Mouse (Mus musculus): ENCODE measurements around the gene Spata5. TPM values are rescaled to one million over a fixed set of nuclear protein-coding genes. Genes with fewer than 3 reads are reported as not detected.

Gene Spata5
- polyA plus RNA-seq, 1 experiment from 2014 or later, result 36.1 TPM

DNA sequence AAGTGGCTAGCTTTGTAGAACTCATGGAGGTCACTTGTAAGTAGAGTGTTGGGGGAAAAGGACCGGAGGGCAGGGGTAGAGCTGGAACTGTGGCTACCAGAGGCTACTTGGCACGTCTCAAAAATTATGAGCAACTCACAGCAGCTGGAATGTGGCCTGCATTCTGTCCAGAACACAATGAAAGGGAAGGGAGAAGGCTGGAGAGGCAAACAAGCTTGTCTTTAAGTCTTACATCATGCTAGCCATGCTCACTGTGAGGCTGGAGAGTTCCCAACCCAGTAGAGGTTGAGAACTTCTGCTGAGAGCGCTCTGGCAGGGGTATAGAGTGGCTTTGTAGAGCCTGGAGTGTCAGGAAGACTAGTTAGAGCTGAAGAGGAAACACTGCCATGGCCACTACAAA, 22.1 kb upstream of the Spata5 start:
- Histone ChIP-seq H3K4me2 (no peak overlapping the region), H3K27me3 (no peaks in the 10 kb centered on the region), H3K36me3 (no peaks in the 10 kb centered on the region), H3K4me3 (no peak overlapping the region), H3K27ac (no peak overlapping the region), H3K9ac (no peak overlapping the region), H3K9me3 (no peaks in the 10 kb centered on the region), H3K4me1 (peaks cover 27% of the 10 kb centered on the region)
- ATAC-seq (ENCODE audit: insufficient number of reproducible peaks, low FRiP score, low TSS enrichment, low read depth), result no peak
- 82% methylated on average over 3 of the region's 3 CpGs for WGBS

DNA sequence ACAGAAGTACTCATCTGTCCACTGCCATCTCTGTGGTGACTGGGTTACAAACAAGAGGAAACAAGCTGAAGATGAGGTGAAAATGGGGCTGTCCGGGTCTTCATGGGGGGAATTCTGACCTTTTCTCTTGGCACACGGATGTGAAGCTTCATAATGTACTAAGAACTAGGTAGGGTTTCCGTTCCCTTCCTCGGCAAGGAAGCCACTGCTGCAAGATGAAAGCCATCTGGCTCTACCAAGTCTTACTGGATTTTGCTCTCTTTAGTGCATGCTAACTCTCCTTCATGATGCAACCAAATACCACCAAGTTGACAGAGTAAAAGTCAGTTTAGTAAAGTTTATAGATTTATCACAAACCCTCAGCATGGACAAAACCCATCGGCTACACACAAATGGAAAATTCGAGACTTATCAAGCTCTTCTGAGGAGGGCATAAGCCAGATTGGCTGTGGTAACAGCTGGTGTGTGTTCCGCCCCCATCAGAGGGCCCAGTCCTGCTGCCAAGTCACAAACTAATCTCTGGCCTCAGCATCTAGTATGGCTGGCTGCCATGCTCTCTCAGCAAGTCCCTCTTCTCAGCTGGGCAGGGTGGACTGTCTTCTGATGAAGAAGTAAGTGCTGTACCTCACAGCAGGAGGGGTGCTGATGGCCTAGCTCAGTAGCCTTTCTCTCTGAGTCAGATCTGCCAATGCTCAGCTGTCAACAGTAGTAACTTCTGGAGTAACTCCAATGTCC, 20.9 kb upstream of the Spata5 start:
- no peak overlapping the region for H3K4me2 ChIP-seq
- no peaks in the 10 kb centered on the region for H3K9me3 ChIP-seq
- H3K27me3 ChIP-seq, result no peaks in the 10 kb centered on the region
- H3K9ac ChIP-seq, result no peak overlapping the region
- H3K4me1 ChIP-seq, result peaks cover 27% of the 10 kb centered on the region
- 63% methylated on average over 7 of the region's 7 CpGs for WGBS
- no peak overlapping the region for H3K4me3 ChIP-seq
- ATAC-seq (ENCODE audit: insufficient number of reproducible peaks, low FRiP score, low TSS enrichment, low read depth), result no peak
- H3K27ac ChIP-seq, result 0 out of 2 replicates have a peak overlapping the region, but pooled peaks have one; percentile 30
- no peaks in the 10 kb centered on the region for H3K36me3 ChIP-seq

DNA sequence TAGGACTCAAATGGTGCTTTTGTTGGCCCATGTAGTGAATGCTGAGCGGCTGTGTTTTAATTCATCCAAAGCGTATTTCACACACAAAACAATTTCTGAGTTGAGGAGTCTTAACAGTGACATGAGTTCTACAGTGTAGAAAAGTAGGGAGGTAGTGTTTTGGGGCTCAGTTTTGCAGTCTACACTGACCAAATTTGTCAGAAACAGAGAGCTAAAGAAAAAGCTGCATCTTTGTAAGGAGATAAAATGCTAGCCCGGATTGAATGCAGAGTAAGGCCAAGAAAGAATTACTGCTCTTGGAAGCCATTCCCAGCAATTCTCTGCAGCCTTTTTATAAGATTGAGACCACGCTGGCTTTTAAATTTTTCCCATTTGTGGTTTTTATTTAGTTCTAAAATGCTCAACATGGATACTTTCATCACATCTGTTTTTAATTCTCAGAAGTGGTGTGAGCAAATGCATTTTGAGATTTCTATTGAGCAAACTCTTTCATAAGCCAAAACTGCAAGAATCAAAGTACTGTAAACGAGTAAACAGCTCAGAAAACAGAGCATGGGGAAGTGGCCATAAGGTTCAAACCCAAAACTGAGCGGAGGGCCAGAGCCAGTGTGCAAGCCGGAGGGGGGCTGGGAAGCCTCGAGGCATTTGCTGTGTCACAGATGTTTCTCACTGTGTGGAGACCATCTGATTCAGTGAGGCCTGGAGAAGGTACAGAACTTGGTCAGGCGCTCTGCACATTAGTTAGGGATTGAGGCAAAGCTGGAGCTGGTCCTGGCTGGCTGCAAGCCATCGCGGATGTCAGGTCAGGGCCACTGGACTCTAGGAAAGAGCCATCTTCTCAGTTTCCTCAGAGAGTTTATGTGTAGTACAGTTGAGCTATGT, 17.7 kb upstream of the Spata5 start:
- Histone ChIP-seq H3K27ac (peak overlapping the region; percentile 83), H3K27me3 (no peaks in the 10 kb centered on the region), H3K9me3 (no peaks in the 10 kb centered on the region), H3K36me3 (0 out of 2 replicates have a peak, but pooled peaks cover 4% of the 10 kb centered on the region), H3K4me1 (peaks cover 27% of the 10 kb centered on the region), H3K4me2 (no peak overlapping the region), H3K4me3 (no peak overlapping the region), H3K9ac (no peak overlapping the region)
- 34% methylated on average over 11 of the region's 11 CpGs for WGBS
- peak; percentile 74 for ATAC-seq (ENCODE audit: insufficient number of reproducible peaks, low FRiP score, low TSS enrichment, low read depth)

GRCm38 (mm10) chr3:37407598-37407997, 12.1 kb upstream of the Spata5 start:
- H3K27me3 ChIP-seq, result no peaks in the 10 kb centered on the region
- no peak overlapping the region for H3K9ac ChIP-seq
- no peak for ATAC-seq (ENCODE audit: insufficient number of reproducible peaks, low FRiP score, low TSS enrichment, low read depth)
- H3K9me3 ChIP-seq, result no peaks in the 10 kb centered on the region
- no peak overlapping the region for H3K4me2 ChIP-seq
- H3K36me3 ChIP-seq, result 0 out of 2 replicates have a peak, but pooled peaks cover 9% of the 10 kb centered on the region
- H3K27ac ChIP-seq, result no peak overlapping the region
- no peak overlapping the region for H3K4me3 ChIP-seq
- H3K4me1 ChIP-seq, result no peaks in the 10 kb centered on the region; the same call in 1 of the 2 replicates

DNA sequence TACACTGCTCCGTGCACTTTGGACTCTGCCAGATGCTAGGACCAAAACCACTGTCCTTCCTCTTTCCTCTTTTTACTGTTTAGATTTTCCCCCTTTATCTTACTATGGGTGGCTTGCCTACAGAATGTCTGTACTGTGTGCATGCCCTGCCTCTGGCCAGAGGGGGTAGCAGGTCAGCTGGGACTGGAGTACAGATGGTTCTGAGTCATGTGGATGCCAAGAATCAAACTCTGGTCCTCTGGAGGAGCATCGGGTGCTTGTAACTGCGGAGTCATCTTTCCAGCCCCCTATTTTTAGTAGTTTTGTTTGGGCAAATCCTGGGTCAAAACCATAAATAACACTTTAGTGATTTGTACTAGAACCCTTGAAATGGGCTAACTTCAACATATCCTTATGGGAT, 6.2 kb upstream of the Spata5 start:
- H3K4me3 ChIP-seq, result no peak overlapping the region
- no peaks in the 10 kb centered on the region for H3K27me3 ChIP-seq
- no peak overlapping the region for H3K27ac ChIP-seq
- no peak overlapping the region for H3K4me2 ChIP-seq
- H3K9me3 ChIP-seq, result no peaks in the 10 kb centered on the region
- H3K9ac ChIP-seq, result no peak overlapping the region
- 0 out of 2 replicates have a peak, but pooled peaks cover 5% of the 10 kb centered on the region for H3K36me3 ChIP-seq
- peaks cover 6% of the 10 kb centered on the region; the same call in 1 of the 2 replicates for H3K4me1 ChIP-seq
- no peak for ATAC-seq (ENCODE audit: insufficient number of reproducible peaks, low FRiP score, low TSS enrichment, low read depth)
- 88% methylated on average over 3 of the region's 3 CpGs for WGBS

DNA sequence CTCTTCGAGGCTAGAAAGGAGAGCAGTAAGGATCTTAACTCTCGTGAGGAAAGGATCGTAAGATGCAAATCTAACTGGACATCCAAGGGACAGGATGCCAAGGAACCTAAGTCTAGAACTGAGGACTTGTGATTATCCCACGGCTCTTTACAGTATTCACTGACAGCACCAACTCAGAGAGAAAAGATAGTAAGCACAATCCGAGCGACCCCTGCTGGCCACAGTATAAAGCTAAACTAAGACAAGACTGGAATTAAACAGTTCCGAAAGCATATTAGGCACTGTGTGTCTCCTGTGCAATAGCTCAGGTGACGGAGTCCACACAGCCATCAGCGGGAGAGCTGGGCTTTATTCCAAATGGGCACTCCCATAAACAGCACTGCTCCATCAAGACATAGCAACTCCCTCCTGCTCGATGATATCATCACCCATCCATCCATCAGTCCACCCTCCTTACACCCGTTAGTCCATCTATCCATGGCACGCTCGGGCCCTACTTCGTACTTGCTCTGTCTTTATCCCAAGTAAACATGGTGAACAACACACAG, 5.2 kb upstream of the Spata5 start:
- H3K27ac ChIP-seq, result no peak overlapping the region
- 48% methylated on average over 14 of the region's 14 CpGs for WGBS
- no peaks in the 10 kb centered on the region for H3K27me3 ChIP-seq
- H3K9me3 ChIP-seq, result no peaks in the 10 kb centered on the region
- H3K4me2 ChIP-seq, result no peak overlapping the region
- no peak overlapping the region for H3K9ac ChIP-seq
- ATAC-seq (ENCODE audit: insufficient number of reproducible peaks, low FRiP score, low TSS enrichment, low read depth), result no peak
- H3K36me3 ChIP-seq, result 0 out of 2 replicates have a peak, but pooled peaks cover 5% of the 10 kb centered on the region
- H3K4me1 ChIP-seq, result peaks cover 11% of the 10 kb centered on the region; the same call in 1 of the 2 replicates
- no peak overlapping the region for H3K4me3 ChIP-seq

- peak overlapping the region; percentile 83 for H3K4me3 ChIP-seq
- peaks cover 17% of the 10 kb centered on the region for H3K4me1 ChIP-seq
- H3K27ac ChIP-seq, result peak overlapping the region; percentile 95; the same call in 1 of the 2 replicates
- no peak overlapping the region for H3K9ac ChIP-seq
- WGBS, result 76% methylated on average over 5 of the region's 5 CpGs
- ATAC-seq (ENCODE audit: insufficient number of reproducible peaks, low FRiP score, low TSS enrichment, low read depth), result no peak
- no peaks in the 10 kb centered on the region for H3K36me3 ChIP-seq
- peak overlapping the region; percentile 56 for H3K4me2 ChIP-seq
- no peaks in the 10 kb centered on the region for H3K27me3 ChIP-seq
- no peaks in the 10 kb centered on the region for H3K9me3 ChIP-seq
Measured at GRCm38 (mm10) chr3:37418341-37418740, 1.4 kb upstream of the Spata5 start.

DNA sequence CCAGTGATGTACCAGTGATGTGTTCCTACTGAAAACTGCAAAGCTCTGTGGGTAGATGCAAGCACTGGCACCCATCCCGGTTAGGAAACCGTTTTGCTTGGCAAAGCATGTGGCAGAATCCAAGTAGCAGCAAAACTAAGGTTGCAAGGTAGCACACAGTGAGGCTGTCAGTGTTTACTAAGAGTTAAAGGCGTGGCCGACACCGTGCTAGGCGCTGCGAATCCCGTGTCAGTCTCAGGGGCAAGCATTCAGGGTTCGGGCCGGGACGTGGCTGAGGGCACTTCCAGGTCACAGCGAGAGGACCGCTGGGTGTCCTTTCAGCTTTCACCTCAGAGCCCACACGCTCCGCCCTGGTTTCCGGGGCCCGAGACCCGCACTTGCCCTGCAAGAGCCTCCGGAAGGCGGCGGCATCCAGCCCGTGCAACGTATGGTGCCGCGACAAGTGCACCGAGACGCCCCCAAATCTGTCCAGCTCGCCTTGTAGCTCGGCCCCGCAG, 687 bp upstream of the Spata5 start:
- Histone ChIP-seq H3K27ac (peak overlapping the region; percentile 95), H3K9me3 (no peaks in the 10 kb centered on the region), H3K9ac (peak overlapping the region; percentile 76), H3K4me1 (peaks cover 17% of the 10 kb centered on the region), H3K27me3 (no peaks in the 10 kb centered on the region), H3K36me3 (no peaks in the 10 kb centered on the region; the same call in 1 of the 2 replicates), H3K4me3 (peak overlapping the region; percentile 83), H3K4me2 (peak overlapping the region; percentile 56)
- ATAC-seq (ENCODE audit: insufficient number of reproducible peaks, low FRiP score, low TSS enrichment, low read depth), result no peak; the same call in 1 of the 2 replicates
- WGBS, result under 1% methylated on average over 30 of the region's 30 CpGs

DNA sequence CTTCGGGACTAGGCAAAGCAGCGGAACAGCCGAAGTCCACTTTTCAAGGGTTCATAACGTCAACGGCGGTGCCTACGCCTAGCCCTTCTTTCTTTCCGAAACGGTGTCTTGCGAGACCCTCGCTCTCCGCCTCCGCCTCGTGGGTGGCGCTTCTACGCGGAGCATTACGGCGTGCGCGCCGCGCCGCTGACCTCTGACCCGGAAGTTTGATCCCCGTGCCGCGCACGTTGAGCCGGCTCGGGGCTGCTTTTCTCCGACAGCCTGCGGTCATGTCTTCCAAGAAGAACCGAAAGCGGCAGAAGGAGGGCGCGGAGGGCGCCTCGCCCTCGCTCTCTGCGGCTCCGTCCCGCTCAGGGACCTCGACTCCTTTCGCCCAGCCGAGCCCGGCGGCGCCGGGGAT, 376 bp downstream of the Spata5 start, which contains the start of gene Nudt6:
Nudt6 (minus strand) TSS at position 140 of the 400 bp plus-strand sequence.
- peaks cover 12% of the 10 kb centered on the region for H3K4me1 ChIP-seq
- WGBS, result under 1% methylated on average over 49 of the region's 50 CpGs
- peak; percentile 83 for ATAC-seq (ENCODE audit: insufficient number of reproducible peaks, low FRiP score, low TSS enrichment, low read depth)

GRCm38 (mm10) chr3:37420641-37421040, 945 bp downstream of the Spata5 start:
- Histone ChIP-seq H3K4me2 (peak overlapping the region; percentile 82), H3K36me3 (peaks cover 5% of the 10 kb centered on the region; the same call in 1 of the 2 replicates), H3K27ac (peak overlapping the region; percentile 94), H3K4me3 (peak overlapping the region; percentile 96), H3K27me3 (no peaks in the 10 kb centered on the region), H3K9ac (peak overlapping the region; percentile 63), H3K9me3 (no peaks in the 10 kb centered on the region), H3K4me1 (peaks cover 12% of the 10 kb centered on the region)
- WGBS, result under 1% methylated on average over 24 of the region's 24 CpGs
- ATAC-seq (ENCODE audit: insufficient number of reproducible peaks, low FRiP score, low TSS enrichment, low read depth), result no peak

More for the DNA sequence above, 376 bp downstream of the Spata5 start, which contains the start of gene Nudt6:
- no peaks in the 10 kb centered on the region for H3K27me3 ChIP-seq
- H3K4me3 ChIP-seq, result peak within 1 kb of the TSS; percentile 96
- no peaks in the 10 kb centered on the region for H3K9me3 ChIP-seq
- peak within 1 kb of the TSS; percentile 95 for H3K27ac ChIP-seq
- peak within 1 kb of the TSS; percentile 76 for H3K9ac ChIP-seq
- peak within 1 kb of the TSS; percentile 82 for H3K4me2 ChIP-seq
- no peaks in the 10 kb centered on the region; the same call in 1 of the 2 replicates for H3K36me3 ChIP-seq

DNA sequence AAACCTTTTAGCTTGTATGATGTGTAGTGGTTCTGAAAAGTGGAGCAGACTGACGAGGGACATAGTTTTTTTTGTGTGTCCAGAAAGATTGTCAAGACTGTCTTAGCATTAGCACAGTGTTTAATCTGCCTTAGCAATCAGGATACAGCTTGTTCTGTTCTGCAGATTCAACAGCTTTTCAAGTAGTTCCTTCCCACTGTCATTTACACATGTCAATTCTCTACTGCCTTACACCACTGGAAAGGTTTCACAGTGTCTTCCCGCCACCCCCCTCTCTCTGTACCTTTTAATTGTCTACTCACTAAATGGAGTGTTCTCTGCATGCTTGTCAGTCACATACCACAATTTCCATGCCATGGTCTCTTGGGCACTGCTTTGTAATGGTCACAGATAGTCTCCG, 1.5 kb downstream of the Spata5 start:
- no peak for ATAC-seq (ENCODE audit: insufficient number of reproducible peaks, low FRiP score, low TSS enrichment, low read depth)
- H3K27ac ChIP-seq, result peak overlapping the region; percentile 94; the same call in 1 of the 2 replicates
- 10% methylated on average over 3 of the region's 3 CpGs for WGBS

More for the DNA sequence above, 1.5 kb downstream of the Spata5 start:
- Histone ChIP-seq H3K4me2 (peak overlapping the region; percentile 82), H3K4me1 (peaks cover 12% of the 10 kb centered on the region), H3K9me3 (no peaks in the 10 kb centered on the region), H3K36me3 (peaks cover 8% of the 10 kb centered on the region), H3K9ac (peak overlapping the region; percentile 63), H3K27me3 (no peaks in the 10 kb centered on the region), H3K4me3 (peak overlapping the region; percentile 96)
